Mouse (Mus musculus) lung, postnatal 0 days (tissue): ENCODE measurements around the gene Dock9.

Experiments used
- CTCF ChIP-seq: IDR thresholded peaks from 2 replicates; pipeline ENCODE4 v1.5.1; 2016; ENCODE audit warnings: antibody characterized with exemption, mild to moderate bottlenecking
- EP300 ChIP-seq: IDR thresholded peaks from 2 replicates; pipeline ENCODE4 v1.6.1; 2016; ENCODE audit warnings: antibody characterized with exemption, mild to moderate bottlenecking, control low read depth

- TF ChIP-seq CTCF (no peak), EP300 (peak; percentile 74; the same call in 1 of the 2 replicates)
Observed at GRCm38 (mm10) chr14:121648581-121649060, 149.0 kb downstream of the Dock9 start.
